Mouse (Mus musculus) layer of hippocampus, adult 9-10 months (tissue): ENCODE data around the gene Tanc2.

Source experiments
- DNase-seq: peaks from one replicate; pipeline ENCODE4 v3.0.0; 2022; ENCODE audit warnings: low spot score

Gene Tanc2

DNA sequence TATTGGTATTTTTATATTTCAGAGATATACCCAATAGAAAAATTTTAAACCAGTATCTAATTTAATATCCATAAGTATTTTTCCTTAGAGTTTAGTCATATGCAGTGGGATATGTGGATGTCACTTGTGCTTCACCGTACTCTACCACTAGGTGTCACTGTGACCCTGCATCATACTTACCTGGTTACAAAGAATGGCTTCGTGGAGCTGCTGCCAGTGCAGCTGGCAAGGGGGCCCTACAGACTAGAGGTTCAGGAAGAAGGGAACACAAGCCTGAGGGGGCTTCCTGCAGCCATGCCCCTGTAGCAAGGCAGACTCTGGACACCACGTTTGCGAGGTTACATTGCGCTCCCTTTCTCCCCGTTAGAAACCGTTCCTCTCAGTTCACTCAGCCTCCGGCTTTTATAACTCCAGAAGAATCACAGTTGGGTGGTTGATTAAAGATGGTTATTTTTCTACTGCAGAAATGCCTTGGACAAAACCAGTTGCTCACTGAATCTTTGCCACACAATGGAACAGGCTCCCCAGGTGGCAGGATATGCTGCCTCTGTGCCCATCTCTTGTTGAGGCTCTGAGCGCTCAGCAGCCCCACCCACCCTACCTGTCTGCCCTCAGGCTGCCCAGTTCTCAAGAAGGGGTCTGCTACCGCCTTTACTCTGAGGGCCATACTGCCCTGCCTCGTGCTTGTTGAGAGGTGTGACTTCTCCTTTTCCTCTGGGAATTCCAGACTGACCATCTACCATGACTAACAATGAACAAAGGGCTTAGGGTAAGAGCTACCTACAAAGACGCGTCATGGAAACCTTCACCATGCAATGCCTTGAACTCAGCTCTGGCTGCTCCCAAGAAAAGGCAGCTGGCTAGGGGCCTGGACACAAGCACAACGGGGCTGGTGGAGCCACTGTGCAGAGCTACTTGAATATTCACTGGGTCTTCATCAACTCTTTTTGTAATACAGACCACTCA is 337.6 kb downstream of the Tanc2 start:
- DNase-seq, result peak; percentile 74

DNA sequence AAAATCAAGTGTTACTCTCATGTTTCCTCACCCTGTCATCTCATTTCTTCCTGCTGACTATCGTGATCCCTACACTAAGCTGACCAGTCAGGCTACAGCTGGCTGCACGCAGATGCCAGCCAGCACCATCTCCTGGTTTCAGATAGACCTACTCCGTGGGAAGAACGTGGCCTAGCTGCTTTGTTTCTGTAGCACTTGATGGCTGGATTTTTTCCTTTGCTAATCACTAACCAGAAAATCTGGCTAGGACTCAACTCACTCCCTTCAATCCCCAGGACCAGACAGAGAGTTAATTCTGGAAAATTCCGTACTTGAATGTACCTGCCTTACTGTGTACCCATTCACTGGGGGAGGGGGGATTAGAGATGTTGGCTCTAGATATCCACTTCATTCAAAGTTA is 338.4 kb downstream of the Tanc2 start:
- DNase-seq, result no peak

DNA sequence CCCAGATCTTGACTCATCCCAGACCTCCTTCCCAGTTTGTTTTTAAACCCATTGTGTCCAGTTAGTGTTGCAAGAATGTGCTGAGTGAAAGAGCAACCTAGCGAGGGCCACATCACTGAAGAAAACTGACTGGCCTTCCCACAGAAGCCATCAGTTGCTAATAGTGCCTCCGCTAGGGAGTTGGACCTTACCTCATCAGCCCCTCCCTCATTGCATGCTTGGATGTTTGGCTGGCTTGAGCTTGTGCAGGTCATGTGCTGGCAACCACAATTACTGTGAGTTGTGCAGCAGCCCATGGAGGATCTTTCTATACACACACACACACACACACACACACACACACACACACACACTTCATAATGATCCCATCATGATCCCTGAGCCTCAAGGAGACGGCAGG is 341.6 kb downstream of the Tanc2 start:
- no peak for DNase-seq

DNA sequence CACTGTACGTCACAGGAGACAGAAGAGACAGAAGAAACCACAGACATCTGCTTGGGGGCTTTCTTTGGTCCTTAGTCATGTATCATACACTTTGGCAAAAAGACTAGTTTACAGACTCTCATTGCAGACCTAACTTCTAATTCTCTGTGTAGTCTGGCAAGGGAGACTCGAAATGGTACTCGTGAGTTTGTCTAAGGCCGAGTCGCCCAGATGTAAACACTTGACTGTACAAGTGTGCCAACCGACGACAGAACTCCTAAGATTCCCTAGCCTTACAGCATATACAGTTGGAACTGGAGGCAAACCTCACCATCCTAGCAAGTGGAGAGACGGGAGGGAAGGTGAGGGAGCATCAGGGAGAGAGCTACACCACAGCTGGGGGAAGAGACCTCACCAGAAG is 344.0 kb downstream of the Tanc2 start:
- no peak for DNase-seq

DNA sequence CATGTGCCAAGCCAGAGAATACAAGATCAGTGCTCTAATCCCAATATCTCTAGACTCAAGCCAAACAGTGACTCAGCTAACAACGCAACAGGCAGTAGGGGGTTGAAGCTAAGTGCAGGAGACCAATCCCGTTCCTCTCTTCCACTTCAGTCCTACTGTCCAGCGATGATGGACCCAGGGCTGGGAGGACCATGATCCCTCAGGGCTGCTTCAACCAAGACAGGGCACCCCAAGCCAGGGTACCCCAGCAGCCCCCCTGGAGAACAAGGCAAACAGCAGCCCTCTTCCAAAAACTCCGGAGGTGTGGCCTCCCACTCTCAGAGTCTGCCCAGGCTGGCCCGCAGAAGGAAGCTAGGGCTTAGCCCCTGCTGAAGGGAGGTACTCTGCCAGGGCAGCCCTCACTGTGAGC is 344.5 kb downstream of the Tanc2 start:
- DNase-seq, result no peak

DNA sequence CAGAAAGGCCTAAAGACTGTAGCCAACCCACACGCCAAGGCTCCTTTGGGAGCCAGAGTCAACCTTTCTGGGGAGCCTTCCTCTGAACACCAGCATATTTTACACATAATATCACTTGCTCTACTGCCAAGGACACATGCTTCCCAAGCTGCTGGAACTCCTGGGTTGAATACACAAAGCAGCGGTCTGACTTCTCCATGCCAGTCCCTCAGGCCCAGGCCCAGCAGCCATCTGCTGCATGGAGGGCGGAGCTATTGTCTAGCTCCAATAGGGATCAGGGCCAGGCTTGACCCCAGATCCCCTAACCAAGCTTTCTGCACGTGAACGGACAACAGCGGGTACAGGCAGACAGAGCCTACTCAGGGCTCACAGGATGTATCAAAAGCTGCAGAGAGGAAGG is 345.0 kb downstream of the Tanc2 start:
- DNase-seq, result no peak

DNA sequence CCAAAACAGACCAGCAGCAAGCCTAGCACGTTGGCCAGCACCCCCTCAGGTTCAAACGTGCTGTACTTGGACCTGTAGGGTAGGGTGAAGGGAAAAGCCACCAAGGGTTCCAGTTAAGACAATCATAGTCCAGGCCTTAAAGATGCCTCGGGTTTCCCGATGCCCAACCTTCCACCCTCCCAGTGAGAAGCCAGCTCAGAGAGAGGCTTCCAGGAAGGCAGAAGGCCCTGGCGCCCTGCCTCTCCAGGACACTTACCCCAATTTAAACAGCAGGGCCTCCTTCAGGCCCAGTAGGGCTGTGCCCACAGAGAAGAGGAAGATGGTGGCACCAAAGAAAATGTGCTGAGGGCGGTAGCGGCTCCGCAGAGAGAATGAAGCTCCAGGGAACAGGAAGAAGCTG is 345.7 kb downstream of the Tanc2 start:
- no peak for DNase-seq

DNA sequence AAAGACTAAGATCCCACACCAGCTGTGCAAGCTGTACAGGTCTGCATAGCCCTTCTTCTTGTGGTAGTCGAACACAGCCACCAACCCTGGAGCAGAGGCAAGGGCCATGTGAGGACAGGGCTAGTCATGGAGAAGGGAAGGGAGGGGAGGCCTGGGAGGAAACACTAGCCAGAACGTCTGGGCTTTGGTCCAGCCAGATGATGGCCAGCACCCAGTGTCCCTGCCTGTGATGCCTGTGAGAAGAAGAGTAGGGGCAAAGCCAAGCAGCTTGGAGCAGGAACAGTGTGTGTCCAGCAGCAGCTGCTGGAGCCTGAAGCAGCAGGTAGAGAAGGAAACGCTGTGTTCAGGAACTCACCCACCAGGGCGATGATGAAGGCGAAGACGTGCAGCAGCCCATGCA is 346.4 kb downstream of the Tanc2 start:
- no peak for DNase-seq

DNA sequence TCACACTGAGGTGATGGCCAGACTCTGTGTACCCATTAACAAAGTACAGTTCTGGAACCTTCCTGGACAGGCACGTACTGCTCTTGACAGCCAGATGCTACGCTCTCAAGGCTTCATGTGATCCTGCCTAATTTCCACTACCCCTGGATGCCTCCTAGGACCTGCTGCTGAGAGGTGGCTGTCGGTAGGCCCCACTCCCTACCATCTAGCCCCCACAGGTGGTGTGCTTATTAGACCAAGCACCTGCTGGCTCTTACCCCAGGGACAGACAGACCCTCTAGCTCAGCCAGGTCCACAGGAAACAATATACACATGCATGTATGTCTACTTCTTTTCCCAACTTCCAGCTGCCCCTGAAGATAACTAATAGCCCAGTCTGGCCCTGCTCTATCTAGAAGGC is 347.2 kb downstream of the Tanc2 start:
- DNase-seq, result no peak

DNA sequence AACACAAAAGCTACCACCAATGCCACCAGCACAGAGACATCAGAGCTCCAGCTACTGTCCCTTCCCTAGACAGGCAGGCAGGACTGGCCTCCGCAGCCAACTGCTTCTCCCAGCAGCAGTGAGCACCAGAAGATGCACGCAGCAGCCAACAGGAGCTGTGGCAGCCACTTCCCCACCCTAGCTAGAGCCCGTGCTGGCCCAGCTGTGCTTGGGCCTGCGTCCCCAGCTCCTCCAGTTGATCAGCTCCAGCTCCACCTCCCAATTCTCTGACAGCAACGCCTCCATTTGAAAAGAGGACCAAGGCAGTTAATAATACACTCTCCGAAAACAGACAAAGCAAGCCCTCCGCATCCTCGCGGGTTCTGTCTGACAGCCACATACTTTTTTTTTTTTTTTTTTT is 349.0 kb downstream of the Tanc2 start:
- DNase-seq, result no peak

DNA sequence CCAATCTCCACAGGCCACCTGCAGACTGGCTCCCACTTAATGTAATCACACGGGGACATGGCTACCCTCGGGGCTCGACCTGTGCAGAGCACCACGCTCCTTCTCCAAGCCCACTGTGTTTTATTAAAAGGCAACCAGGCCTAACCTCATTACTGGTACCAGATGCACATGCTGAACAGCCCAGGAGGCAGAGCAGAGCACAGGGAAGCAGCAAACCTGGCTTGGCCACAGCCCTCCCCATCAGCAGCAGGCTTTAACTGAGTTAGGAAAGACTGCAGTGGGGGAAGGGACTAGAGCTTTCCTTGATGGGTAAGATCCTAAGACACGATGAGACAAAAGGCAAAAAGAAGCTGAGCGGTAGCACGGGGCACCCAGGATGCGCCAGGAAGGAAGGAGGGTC is 352.2 kb downstream of the Tanc2 start:
- no peak for DNase-seq

DNA sequence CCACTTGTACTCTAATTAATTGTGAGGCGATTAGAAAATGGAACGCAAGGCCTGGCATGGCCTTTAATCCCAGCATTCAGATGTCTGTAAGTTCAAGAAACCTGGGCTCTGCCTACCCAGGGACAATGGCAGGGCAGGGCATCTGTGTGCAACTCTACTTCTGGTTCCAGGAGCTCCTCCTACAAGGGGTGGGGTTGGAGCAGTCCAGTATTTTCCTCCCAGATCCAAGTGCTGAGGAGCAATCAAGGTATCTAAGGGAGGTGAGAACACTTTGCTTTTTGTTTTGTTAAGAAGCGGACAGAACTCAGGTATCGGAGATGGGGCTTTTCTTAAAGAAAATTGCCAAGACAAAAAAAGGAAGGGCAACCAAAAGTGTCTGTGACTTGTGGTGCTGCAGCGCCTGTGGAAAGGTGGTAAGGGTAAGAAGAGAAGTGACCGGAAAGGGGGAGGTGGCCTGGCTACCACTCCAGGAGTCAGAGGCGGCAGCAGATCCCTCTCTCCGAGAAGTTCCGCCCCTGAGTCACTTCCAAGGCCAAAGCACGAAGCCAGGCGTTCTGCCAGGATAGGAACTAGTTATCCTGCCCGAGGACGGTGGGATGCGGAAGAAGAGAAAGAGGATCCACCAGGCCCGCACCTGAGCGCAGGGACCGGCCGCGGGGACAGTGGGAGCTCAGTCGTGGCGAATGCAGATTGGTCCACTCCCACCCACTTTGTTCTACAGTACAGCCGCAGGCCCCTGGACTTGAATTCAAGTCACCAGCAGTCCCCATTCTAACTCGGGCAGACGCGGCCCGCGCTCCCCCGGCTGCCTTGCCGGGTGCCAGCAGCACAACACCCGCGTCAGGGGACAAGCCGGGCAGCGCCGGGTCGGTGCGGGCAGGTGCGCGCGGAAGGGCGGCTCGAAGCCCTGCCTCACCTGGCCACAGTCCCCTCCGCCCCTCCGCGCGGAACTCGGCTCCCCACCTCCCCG is 353.6 kb downstream of the Tanc2 start:
- no peak for DNase-seq

DNA sequence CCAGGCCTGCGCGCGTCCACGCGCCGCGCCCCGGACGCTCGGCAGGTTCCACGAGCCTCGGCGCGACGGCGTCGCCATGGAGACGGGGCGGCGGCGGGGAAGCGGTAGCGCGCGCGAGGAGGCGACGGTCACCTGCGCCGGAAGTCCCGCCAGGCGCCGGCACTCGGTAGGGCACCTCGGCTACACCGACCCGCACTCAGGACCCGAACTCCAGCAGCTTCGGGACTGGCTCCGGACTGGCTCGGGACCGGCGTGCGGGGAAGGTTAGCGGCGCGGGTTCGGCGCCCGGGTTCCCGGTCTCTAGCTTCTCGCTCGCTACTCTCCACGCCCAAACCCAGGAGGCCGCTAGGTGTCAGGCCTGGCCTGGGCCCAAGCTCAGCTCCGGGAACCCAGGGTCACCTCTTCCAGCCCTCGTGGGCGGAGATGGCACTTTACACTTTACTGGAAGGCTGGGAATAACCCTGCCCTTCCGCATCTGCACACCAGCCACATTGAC is 354.4 kb downstream of the Tanc2 start:
- DNase-seq, result no peak

DNA sequence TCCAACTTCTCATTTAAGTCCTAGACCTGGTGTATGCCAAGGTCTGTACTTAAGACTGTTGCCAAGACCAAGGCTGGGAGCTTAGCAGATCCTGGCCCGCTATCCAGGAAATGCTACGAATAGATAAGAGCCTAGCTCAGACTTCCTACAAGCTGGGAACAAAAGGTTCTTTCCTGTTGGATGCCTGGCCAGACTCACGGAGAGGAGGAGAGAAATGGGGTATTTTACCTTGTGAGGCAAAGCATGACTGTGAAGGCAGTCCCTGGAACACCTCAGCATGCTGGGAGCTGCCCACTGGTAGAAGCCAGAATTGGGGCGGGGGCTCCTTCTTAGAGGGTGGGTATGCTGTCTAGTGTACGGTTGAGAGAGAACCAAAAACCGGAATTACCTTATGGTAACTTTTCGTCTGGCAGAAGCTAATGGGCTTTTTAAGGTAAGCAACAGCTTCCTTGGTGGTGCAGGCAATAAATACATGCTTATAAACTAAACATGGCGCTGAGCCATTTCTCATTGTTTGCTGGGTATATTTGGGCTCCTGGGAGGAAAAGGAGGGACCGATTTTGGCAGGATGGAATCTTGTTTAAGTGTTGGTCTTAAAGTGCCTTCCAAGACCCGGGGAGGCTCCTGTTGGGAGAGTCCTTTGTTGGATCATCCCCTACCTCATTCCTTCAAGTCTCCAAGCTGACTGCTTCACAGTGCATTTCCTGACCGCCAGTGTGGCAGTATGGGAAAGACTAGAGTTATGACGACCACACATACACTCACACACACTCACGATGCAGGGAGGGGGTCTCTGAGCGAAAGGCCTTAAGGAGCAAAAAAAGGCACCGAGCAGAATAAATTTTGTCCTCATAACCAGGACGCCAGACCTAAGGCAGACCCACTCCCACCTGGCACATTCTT is 355.2 kb downstream of the Tanc2 start:
- no peak for DNase-seq

DNA sequence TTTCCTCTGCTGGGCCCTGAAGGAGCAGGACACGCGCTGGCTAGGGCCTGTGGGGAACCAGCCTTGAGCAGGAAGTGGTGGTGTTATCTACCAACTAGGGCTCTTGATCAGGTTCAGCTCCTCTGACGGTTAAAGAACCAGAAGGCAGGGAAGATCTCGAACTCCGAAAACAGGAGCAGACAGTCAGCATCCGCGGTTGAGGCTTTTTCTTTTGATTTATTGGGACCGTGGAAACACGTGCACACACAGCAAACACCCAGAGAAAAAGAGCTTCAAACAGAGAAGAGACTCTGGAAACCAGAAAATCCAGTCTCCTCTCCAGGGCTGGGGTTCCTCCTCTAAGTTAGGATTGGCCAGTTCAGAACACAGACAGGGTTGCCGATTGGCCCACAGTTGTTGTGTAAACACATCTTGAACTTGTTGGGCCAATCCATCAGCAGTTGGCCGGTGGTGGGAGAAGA is 356.9 kb downstream of the Tanc2 start:
- no peak for DNase-seq

DNA sequence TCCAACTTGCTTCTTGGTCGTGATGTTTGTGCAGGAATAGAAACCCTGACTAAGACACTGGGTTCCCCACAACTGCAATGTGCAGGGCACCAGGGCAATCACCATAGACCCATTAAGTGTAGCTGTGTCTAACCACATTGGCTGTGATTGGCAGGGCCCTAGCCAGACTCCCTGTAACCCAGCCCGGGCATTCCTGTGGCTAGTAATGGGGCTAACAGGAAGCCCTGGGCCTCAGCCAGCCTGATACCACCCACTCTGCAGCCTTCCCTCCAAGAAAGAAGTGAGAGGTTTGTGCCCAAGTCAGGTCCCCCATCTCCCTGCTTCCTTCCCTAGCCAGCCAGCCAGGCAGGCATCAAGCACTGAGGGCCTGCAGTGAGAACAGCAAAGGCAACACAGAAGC is 358.5 kb downstream of the Tanc2 start:
- no peak for DNase-seq

DNA sequence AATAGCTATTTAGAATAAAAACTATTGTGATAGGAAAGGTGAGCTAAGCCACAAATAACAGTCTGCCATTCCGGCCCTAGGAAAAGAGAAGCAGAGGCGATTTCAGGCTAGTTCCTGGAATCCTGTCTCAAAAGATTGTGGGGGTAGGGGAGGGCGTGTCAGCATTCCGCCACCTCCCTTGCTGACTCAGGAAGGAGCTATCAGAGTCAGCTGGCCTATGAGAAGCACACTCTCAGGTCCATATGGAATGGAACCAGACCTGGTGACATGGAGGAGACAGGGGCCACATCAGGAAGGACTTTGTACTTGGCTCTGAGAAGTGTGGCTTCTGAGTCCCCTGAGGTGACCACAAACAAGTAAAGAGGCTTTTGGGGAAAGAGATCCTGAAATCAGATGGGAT is 360.7 kb downstream of the Tanc2 start:
- no peak for DNase-seq

DNA sequence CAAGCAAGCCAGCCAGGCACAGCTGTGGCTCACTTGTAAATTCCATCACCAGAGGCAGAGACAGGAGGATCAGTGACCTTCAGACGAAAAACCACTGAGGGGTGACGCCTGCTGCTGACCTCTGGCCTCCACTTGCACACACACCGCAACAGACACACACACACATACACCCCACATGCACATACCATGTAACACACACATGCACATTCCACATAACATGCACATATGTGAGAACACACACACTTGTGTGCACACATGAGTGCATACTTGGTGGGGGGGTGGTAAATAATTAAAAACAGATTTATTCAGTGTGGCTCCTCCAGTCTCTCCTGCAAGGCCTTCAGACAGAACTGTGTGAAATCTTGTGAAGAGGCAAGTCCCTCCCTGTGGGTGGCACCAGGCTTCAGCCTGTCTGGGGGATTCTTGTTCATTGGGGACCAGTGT is 361.8 kb downstream of the Tanc2 start:
- DNase-seq, result no peak

DNA sequence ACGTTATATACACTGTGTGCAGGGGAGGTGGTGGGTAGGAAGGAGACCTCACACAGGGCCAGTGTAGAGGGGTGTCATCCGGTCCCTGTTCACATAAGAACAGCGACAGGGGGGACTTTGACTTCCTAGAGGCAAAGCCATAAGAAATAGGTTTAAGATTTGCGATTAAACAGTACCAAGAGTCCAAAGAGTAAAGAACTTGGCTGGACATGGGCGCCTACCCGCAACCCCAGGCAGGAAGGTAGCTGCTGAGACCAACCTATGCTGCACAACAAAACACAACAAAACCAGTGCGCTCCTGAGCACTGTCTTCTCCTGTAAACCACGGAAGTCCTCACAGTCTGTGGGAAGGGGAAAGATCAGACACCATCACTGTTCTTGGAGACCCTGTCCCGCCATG is 362.3 kb downstream of the Tanc2 start:
- no peak for DNase-seq

DNA sequence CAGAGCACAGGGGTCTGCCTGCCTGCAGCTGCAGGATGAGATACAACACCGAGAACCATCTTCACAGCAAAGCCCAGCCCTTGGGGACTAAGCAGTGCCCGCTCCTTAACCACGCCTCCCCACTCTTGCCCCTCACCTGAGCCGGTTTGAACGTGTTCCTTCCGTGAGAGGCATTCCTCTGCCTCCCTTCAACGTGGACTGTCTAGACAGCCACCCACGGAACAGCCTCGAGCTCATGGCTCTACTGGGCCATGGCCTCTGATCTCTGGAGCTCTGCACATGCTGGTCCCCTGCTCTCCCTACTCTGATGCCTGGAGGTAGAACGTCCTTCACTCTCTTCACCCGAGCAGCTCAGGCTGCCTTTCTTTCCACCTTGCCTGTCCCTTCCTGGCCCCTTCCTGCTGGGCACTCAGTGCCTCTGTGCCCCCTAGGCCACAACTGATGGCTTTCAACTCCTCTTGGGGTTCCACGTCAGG is 363.2 kb downstream of the Tanc2 start, which contains the start of gene Cyb561:
Gene Cyb561 (minus strand): TSS at position 426 of the 476 bp plus-strand sequence.
- no peak for DNase-seq

DNA sequence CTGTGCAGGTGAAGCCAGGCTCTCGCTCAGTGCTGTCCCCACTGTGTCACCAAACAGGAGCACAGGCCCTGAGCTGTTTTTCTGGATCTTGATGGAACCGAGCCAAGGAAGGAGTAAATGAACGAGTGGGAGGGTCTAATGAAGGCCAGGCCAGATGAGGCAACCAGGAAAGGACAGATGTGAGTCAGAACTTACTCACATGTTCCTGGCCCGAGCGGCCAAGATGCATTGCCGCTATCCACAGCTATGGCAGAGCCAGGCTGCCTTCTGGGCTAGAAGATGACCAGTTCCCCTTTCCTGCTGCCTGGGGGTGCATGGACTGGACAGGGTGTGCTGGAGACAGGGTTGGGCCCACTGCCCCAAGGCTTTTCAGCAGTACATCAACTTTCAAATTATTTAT is 363.6 kb downstream of the Tanc2 start:
- no peak for DNase-seq
